Mouse (Mus musculus) limb, embryonic 14.5 days (tissue): ENCODE results near the gene Tanc1. TPM values are rescaled to one million over a fixed set of nuclear protein-coding genes. Genes with fewer than 3 reads are reported as not detected.

Source experiments
- ATAC-seq: fragments of 200-750 bp; cut with Nextera tagmentation; 2 replicates; pipeline ENCODE4 v1.8.0; 2017; ENCODE audit warnings: low read depth, moderate number of reproducible peaks, moderate TSS enrichment; ENCODE audit not compliant: low FRiP score
- DNase-seq: peaks from one replicate; pipeline ENCODE4 v3.0.0-alpha.2; 2015; ENCODE audit warnings: low spot score
- H3K27ac ChIP-seq: fragments of 300-500 bp; sonication (generic); replicated peaks from 2 replicates; pipeline ENCODE4 v1.5.1; 2014; ENCODE audit warnings: low read depth, mild to moderate bottlenecking, low read length, moderate library complexity, mixed read lengths
- H3K27me3 ChIP-seq: fragments of 300-500 bp; sonication (generic); 2 replicates; pipeline ENCODE4 v1.6.1; 2014; ENCODE audit warnings: low read length, mixed read lengths; ENCODE audit not compliant: control insufficient read depth, insufficient read depth
- H3K36me3 ChIP-seq: fragments of 300-500 bp; sonication (generic); 2 replicates; pipeline ENCODE4 v1.6.1; 2014; ENCODE audit warnings: mild to moderate bottlenecking, low read length, moderate library complexity, mixed read lengths; ENCODE audit not compliant: control insufficient read depth, insufficient read depth
- H3K4me1 ChIP-seq: fragments of 300-500 bp; sonication (generic); 2 replicates; pipeline ENCODE4 v1.6.1; 2014; ENCODE audit warnings: antibody characterized with exemption, low read length, mixed read lengths; ENCODE audit not compliant: control insufficient read depth, insufficient read depth
- H3K4me2 ChIP-seq: fragments of 300-500 bp; sonication (generic); replicated peaks from 2 replicates; pipeline ENCODE4 v1.6.1; 2014; ENCODE audit warnings: low read depth, mild to moderate bottlenecking, low read length, moderate library complexity; ENCODE audit not compliant: severe bottlenecking
- H3K4me3 ChIP-seq: fragments of 300-500 bp; sonication (generic); replicated peaks from 2 replicates; pipeline ENCODE4 v1.5.1; 2014; ENCODE audit warnings: low read length
- H3K9ac ChIP-seq: fragments of 300-500 bp; sonication (generic); 2 replicates; pipeline ENCODE4 v1.6.1; 2014; ENCODE audit warnings: mild to moderate bottlenecking, low read depth, low read length, moderate library complexity; ENCODE audit not compliant: severe bottlenecking
- H3K9me3 ChIP-seq: fragments of 300-500 bp; sonication (generic); 2 replicates; pipeline ENCODE4 v1.6.1; 2016; ENCODE audit warnings: low read length; ENCODE audit not compliant: control insufficient read depth
- POLR2A ChIP-seq: fragments of 200-500 bp; IDR thresholded peaks from 2 replicates; pipeline ENCODE4 v1.8.0; 2012; ENCODE audit warnings: inconsistent platforms, mild to moderate bottlenecking, moderate library complexity, borderline replicate concordance; ENCODE audit not compliant: insufficient read depth, insufficient read length; ENCODE audit errors: extremely low read depth
- WGBS: fragments of 180-500 bp; shearing (Covaris S2); extraction: QIAGEN DNeasy Blood & Tissue Kit; methylation state at CpG from one replicate; pipeline ENCODE4 v1.1.7; 2014; 5-methylcytosine and 5-hydroxymethylcytosine counted together
- polyA plus RNA-seq, 2 experiments: library from polyadenylated mRNA; depleted of rRNA in 1 of 2; stranded (reverse) in 1 of 2; unstranded in 1 of 2; fragments of >200 nt; fragmentation: Nextera tagmentation in 1 of 2; extraction: Ambion mirVana in 1 of 2; gene quantifications; 2 replicates each; pipeline versions ENCODE4 v1.2.1 to v1.2.3; 2012 to 2014

The Tanc1 gene
- polyA plus RNA-seq, 2 experiments, result 24.1 to 35.3 TPM

- Histone ChIP-seq H3K9me3 (no peaks in the 10 kb centered on the region), H3K4me3 (no peak overlapping the region), H3K4me2 (no peak overlapping the region), H3K36me3 (no peaks in the 10 kb centered on the region), H3K27ac (no peak overlapping the region), H3K4me1 (peaks cover 15% of the 10 kb centered on the region), H3K27me3 (no peaks in the 10 kb centered on the region), H3K9ac (no peak overlapping the region)
- no peak for TF ChIP-seq POLR2A
- DNase-seq (no peak), ATAC-seq (no peak)
- WGBS, result 76% methylated on average over 9 of the region's 9 CpGs
These were observed 102.0 kb downstream of the Tanc1 start for GRCm38 (mm10) chr2:59713626-59714556.

- ATAC-seq (no peak), DNase-seq (no peak)
- WGBS, result 86% methylated on average over 2 of the region's 2 CpGs
- Histone ChIP-seq H3K36me3 (no peaks in the 10 kb centered on the region), H3K9ac (no peak overlapping the region), H3K4me3 (no peak overlapping the region), H3K4me2 (no peak overlapping the region), H3K27me3 (no peaks in the 10 kb centered on the region), H3K27ac (no peak overlapping the region), H3K9me3 (no peaks in the 10 kb centered on the region), H3K4me1 (peaks cover 25% of the 10 kb centered on the region)
- TF ChIP-seq POLR2A, result no peak
These were observed 103.2 kb downstream of the Tanc1 start for GRCm38 (mm10) chr2:59714992-59715391.

GRCm38 (mm10) chr2:59716461-59716860 is 104.6 kb downstream of the Tanc1 start:
- H3K27me3 ChIP-seq, result no peaks in the 10 kb centered on the region
- DNase-seq (no peak), ATAC-seq (no peak)
- no peak overlapping the region for H3K4me3 ChIP-seq
- no peaks in the 10 kb centered on the region for H3K36me3 ChIP-seq
- no peak overlapping the region for H3K9ac ChIP-seq
- peaks cover 37% of the 10 kb centered on the region for H3K4me1 ChIP-seq
- 74% methylated on average over 3 of the region's 3 CpGs for WGBS
- no peak for TF ChIP-seq POLR2A
- H3K27ac ChIP-seq, result no peak overlapping the region
- H3K4me2 ChIP-seq, result no peak overlapping the region
- no peaks in the 10 kb centered on the region for H3K9me3 ChIP-seq

GRCm38 (mm10) chr2:59717746-59718294 is 106.0 kb downstream of the Tanc1 start:
- TF ChIP-seq POLR2A, result no peak
- Histone ChIP-seq H3K9ac (no peak overlapping the region), H3K4me3 (no peak overlapping the region), H3K9me3 (no peaks in the 10 kb centered on the region), H3K36me3 (no peaks in the 10 kb centered on the region), H3K27me3 (no peaks in the 10 kb centered on the region), H3K4me2 (no peak overlapping the region), H3K27ac (no peak overlapping the region), H3K4me1 (peaks cover 44% of the 10 kb centered on the region)
- no peak for ATAC-seq
- WGBS, result 87% methylated on average over 3 of the region's 3 CpGs
- no peak for DNase-seq

GRCm38 (mm10) chr2:59718601-59719416 is 107.0 kb downstream of the Tanc1 start:
- no peaks in the 10 kb centered on the region for H3K36me3 ChIP-seq
- H3K27ac ChIP-seq, result no peak overlapping the region
- peak; percentile 31; the same call in 1 of the 2 replicates for ATAC-seq
- no peaks in the 10 kb centered on the region for H3K27me3 ChIP-seq
- WGBS, result 28% methylated on average over 24 of the region's 24 CpGs
- no peaks in the 10 kb centered on the region for H3K9me3 ChIP-seq
- no peak overlapping the region; the same call in 1 of the 2 replicates for H3K4me2 ChIP-seq
- no peak for TF ChIP-seq POLR2A
- no peak overlapping the region for H3K9ac ChIP-seq
- no peak overlapping the region for H3K4me3 ChIP-seq
- H3K4me1 ChIP-seq, result peaks cover 46% of the 10 kb centered on the region
- DNase-seq, result no peak
